Mouse (Mus musculus) T-helper 17 cell (primary cell): Measurements from ENCODE around the gene Syn3.
"Not testable (repeated sequence)": the region's sequence is repeated elsewhere in the genome, so short reads cannot be mapped to it uniquely, and the experiment has no call there.

Source experiments
- in situ Hi-C, 2 experiments: fragments of 300-600 bp; cut with MboI, MseI; formaldehyde crosslinking; loops; 1 replicate in 1 of 2; 2 replicates in 1 of 2; pipeline ENCODE4 v1.15.1; 2025; ENCODE audit warnings: high pct_unique_total_duplicates in 2 of 2

The Syn3 gene

GRCm38 (mm10) chr10:86166854-86167268 lies 331.8 kb downstream of the Syn3 start:
- in situ Hi-C loops: no loop called here

- in situ Hi-C loops: no loop called here
Observed at GRCm38 (mm10) chr10:86164098-86164497, 334.6 kb downstream of the Syn3 start.

- in situ Hi-C loops: no loop called here
Observed at GRCm38 (mm10) chr10:86161783-86162271, 336.9 kb downstream of the Syn3 start.

GRCm38 (mm10) chr10:86158198-86158899 lies 340.3 kb downstream of the Syn3 start:
- in situ Hi-C loops: no loop called here

- in situ Hi-C loops: no loop called here
Observed at GRCm38 (mm10) chr10:86155344-86155743, 343.4 kb downstream of the Syn3 start.

- in situ Hi-C loops: no loop called here
Observed at GRCm38 (mm10) chr10:86153221-86153620, 345.5 kb downstream of the Syn3 start.

- in situ Hi-C loops: no loop called here
Observed at GRCm38 (mm10) chr10:86151357-86151756, 347.3 kb downstream of the Syn3 start.

- in situ Hi-C loops: no loop called here
Observed at GRCm38 (mm10) chr10:86150076-86150475, 348.6 kb downstream of the Syn3 start.

- in situ Hi-C loops: loop anchor here in 1 of 2 experiments (10.0 kb wide), 1 partner anchor 936 kb away; no protein-coding TSS in a partner anchor
Observed at GRCm38 (mm10) chr10:86149029-86149818, 349.5 kb downstream of the Syn3 start.

- in situ Hi-C loops: no loop called here
Observed at GRCm38 (mm10) chr10:86139061-86139681, 359.5 kb downstream of the Syn3 start.

GRCm38 (mm10) chr10:86137589-86138173 lies 361.0 kb downstream of the Syn3 start:
- in situ Hi-C loops: no loop called here

GRCm38 (mm10) chr10:86137106-86137505 lies 361.6 kb downstream of the Syn3 start:
- in situ Hi-C loops: no loop called here

GRCm38 (mm10) chr10:86136249-86136648 lies 362.4 kb downstream of the Syn3 start:
- in situ Hi-C loops: no loop called here

GRCm38 (mm10) chr10:86134848-86135247 lies 363.8 kb downstream of the Syn3 start:
- in situ Hi-C loops: no loop called here

- in situ Hi-C loops: no loop called here
Observed at GRCm38 (mm10) chr10:86134336-86134735, 364.4 kb downstream of the Syn3 start.

- in situ Hi-C loops: no loop called here
Observed at GRCm38 (mm10) chr10:86132420-86132956, 366.2 kb downstream of the Syn3 start.

- in situ Hi-C loops: no loop called here
Observed at GRCm38 (mm10) chr10:86129046-86129445, 369.6 kb downstream of the Syn3 start.

- in situ Hi-C loops: no loop called here
Observed at GRCm38 (mm10) chr10:86126478-86126877, 372.2 kb downstream of the Syn3 start.

GRCm38 (mm10) chr10:86125421-86125820 lies 373.3 kb downstream of the Syn3 start:
- in situ Hi-C loops: no loop called here

- in situ Hi-C loops: no loop called here
Observed at GRCm38 (mm10) chr10:86124115-86124514, 374.6 kb downstream of the Syn3 start.

GRCm38 (mm10) chr10:86123224-86123623 lies 375.5 kb downstream of the Syn3 start:
- in situ Hi-C loops: no loop called here

- in situ Hi-C loops: not testable (repeated sequence)
Observed at GRCm38 (mm10) chr10:86122456-86122855, 376.2 kb downstream of the Syn3 start.
